Mouse (Mus musculus): ENCODE measurements around the gene Lipe.
"Not testable (repeated sequence)": the region's sequence is repeated elsewhere in the genome, so short reads cannot be mapped to it uniquely, and the experiment has no call there.

The Lipe gene

DNA sequence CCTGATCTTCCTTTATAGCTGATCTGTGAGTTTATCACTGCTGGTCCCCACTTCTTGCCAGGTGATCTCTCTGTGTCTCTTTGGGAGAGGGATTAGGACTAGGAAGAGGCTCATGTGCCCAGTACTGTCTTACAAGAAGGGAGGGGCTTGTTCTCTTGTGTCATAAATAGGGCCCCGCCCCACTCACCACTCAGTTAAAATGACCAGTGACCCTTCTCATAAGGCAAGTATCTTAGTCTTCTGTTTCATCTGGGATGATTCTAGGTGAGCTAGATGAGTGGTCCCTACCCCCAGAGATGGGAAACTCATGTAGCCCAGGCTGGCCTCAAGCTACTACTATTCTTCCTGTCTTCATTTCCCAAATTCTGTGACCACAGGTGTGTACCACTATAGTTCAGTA lies at the start of gene Lipe:
Lipe (minus strand) TSS at position 101 of the 400 bp plus-strand sequence.
- no peak for DNase-seq (ENCODE audit: low spot score)

DNA sequence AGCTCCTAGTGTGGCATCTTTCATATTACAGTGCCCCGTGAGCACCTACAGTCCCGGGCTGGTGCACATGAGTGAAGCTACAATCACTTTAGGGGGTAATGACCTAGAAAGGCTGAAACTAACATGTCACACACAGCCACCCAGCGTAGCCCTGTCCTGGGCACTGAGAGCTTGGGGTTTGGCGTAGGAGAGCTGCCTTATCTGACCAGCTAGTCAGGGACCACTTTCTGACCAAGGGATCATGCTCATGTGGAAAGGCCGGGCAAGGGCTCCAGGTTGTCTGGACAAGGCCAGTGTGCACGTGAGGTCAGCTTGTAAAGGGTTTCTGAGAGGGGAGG lies 42.3 kb upstream of the Lipe start:
- DNase-seq (ENCODE audit: low spot score): no peak

DNA sequence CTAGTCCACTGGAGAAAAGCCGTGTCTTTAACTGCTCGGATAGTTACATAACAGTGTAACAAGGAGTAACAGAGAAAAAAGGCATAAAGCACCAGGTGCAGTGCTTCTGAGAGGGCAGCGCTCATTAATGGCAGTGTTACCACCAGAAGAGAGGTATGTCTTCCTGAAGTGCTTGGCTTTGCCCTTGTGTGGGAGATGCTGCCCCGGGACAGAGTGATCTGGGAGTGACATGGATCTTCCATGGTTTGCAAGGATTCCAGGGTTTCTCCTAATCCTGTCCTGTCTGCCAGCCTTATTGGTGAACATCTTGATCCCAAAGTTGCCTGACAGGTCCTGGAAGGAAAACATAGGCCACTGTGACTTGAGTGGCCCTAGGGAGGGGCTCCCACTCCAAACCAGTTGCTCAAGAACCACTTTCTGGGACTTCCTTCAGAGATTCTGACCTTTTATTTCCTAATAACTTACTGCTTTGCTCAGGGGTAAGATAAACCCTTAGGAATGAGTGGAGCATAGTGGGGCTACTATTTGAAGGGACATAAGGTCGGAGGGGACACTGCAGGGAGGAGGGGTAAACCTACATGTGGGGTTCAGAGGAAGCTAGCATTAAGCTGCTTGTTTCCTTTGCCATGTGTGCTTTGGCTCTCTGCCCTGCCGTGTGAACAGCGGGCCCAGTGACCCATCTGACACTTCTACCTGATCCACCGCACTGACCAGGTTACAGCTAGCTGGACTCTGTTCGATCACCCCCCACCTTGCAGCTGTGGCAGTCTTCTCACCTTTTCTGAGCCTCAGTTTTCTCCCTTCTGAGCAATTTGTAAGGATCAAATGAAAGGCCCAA lies 41.7 kb upstream of the Lipe start:
- DNase-seq (ENCODE audit: low spot score): peak; percentile 46

DNA sequence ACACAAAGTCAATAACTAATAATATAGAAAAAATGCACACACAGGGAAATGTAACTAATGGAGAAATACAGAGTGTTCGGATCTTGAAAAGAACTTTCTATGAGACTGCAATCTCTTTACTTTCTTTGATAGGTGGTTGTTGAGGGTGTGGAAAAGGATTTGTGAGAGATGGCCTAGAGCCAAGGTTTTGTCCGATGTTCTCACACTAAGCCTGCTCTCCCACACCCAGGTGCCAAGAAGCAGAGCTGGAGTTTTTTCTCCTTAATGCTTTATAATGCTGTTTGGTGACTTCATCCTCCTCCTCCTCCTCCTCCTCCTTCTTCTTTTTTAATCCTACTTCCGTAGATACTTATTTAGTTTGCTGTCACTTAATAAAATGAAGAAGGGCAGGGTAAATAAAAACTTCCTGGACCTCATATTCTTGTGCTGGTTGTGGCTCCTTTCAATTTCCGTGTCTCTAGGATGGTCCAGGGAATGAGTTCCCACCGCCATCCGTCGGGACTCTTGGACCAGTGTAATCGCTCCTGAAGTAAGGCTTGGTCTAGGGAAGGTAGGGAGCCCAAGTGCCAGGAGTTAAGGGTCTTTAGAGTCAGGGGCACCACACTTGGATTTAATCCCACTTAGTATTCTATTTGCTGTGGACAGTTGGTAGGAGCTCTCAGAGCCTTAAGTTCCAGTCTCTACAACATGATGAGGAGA lies 40.8 kb upstream of the Lipe start:
- DNase-seq (ENCODE audit: low spot score): no peak

DNA sequence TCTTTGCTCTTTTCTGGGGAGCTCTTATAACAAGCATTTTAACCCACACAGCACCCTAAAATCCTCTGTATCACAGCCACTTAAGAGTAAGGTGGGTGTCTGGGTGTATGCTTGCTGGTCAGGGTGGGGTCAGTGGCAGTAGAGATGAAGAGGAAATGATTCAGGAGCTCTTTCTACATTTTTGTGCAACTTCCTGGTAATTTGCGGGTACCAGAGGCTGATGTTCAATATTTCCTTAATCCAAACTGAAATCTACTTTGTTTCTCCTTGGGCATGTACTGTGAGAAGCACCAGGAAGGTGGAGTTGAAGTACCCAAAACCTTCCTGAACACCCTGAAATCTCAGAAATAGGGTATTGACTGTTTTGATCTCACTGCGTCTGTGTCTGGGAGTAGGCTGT lies 38.2 kb upstream of the Lipe start:
- DNase-seq (ENCODE audit: low spot score): no peak

DNA sequence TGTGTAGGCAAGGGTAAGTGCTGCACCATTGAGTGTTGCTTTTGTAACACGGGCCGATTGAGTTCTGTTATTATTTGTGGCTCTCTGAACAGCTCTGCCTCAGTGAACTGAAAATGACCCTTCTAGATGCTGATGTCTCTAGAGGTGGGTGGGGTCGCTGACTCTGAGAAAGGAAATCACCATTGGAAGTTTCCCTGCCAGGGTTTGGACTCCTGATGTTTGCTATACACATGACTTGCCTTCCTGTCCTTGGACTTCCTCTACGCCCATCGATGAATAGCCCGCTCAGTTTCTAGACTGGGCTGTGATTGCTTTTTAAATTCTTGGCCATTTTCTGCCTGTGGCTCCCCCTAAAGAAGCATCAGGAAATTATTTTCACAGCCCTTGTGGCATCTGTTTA lies 37.7 kb upstream of the Lipe start:
- DNase-seq (ENCODE audit: low spot score): no peak

DNA sequence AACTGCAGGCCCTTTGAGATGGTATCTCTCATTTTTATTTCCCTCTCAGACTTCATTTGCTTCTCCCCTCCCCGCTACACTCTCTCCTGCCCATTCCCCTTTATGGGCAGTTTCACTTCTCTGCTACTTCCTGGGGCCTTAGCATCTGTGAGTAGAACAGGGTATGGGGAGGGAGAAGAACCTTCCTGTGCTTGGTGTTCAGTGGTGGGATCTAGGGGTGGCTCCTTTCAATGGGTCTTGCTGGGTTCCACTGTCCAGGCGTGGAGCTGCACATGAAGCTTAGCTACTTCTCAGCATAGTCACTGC lies 37.0 kb upstream of the Lipe start:
- no peak for DNase-seq (ENCODE audit: low spot score)

DNA sequence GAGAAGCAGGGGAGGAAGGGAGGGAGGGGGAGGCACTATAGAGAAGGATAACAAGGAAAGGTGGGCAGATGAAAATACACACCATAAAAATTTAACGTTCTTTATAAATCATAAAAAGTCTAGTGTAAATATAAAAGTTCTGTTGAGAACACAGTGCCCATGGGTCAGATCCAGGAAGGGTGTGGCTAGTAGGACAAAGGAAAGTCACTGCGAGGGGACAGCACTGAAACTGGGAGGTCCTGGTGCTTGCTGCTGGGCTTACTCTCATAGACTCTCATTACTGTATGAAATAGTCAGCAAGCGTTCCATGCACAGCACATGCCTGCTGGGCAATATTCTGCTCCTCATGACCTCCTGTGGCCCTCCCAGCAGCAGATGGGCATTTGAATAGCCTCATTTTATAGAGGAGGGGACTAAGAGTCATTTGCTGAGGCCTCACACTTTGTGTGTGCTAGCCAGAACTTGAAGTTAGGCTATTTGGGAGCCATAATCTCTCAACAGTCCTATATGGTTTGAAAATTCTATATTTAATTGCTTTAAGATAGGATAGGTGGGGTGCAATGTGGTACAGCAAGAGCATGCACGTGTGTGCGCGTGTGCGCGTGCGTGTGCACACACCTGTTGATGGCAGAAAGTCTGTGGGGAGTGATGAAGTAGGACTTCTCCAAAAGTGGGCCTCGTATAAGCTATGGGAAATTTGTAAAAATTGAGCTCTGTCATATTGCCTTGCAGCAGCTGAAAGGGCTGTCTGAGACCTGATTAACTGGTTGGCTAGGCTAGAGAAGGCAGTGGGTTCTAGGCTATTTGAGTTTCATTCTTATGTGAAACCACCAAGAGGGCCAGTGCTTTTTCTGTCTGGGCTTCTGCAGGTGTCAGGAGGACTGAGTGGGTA lies 36.4 kb upstream of the Lipe start:
- DNase-seq (ENCODE audit: low spot score): no peak

DNA sequence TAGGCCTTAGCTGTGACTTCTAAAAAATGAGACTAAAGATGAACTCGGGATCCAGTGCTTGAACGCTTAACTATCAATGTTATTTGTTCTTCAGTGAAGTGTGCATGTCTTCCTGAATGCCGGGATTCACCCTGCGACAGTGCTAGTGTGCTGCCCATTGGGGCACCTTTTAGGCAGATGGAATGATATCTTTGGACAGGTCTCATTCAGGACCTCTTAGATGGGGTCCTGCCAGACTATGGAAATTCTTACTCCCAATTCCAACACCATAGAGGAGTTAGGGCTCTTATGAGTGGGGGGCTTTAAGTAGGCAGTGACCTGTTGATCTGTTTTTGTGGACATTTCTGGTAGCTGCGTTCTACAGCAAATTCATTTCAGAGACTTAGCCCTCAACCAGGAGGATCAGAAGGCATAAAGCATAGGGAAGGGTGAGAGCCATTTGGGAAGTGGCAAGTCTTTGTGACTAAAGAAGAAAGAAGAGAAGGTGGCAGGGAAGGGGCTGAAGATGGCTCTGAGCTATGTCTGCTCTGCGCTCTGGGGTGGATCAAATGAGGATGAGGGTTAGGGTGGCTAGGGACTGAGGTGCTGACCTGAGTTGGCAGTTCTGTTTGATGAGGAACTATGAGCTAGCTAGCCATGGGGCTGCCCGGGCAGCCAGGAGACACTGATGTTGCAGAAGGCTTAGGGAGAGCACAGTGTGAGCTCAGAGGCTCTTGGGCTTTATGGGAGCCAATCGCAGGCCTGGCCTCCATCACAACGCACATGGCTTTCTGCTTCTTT lies 35.5 kb upstream of the Lipe start:
- no peak for DNase-seq (ENCODE audit: low spot score)

DNA sequence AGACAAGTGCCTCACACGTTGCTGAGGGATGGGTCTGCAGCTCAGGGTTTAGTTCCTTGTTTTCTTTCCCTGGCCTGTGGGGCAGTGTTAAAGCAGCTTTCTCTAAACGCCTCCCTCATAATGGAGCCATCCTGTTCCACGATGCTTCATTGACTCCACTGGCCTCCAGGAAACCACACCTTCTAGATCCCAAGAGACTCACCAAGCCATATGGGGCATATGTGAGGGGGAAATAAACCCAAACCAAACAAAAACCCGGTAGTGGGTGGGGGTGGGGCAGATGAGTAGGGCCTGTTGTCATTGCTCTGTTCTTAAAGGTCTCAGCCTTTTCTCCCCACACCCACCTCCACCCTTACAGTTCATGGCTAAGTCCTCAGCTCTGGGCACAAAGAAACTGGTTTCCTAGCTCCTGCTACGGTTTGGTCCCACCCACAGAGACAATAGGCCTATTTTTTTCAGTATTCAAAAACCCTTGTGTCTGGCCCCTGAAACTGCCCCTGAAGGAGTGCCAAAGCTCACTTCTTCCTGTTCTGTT lies 34.6 kb upstream of the Lipe start:
- DNase-seq (ENCODE audit: low spot score): no peak

DNA sequence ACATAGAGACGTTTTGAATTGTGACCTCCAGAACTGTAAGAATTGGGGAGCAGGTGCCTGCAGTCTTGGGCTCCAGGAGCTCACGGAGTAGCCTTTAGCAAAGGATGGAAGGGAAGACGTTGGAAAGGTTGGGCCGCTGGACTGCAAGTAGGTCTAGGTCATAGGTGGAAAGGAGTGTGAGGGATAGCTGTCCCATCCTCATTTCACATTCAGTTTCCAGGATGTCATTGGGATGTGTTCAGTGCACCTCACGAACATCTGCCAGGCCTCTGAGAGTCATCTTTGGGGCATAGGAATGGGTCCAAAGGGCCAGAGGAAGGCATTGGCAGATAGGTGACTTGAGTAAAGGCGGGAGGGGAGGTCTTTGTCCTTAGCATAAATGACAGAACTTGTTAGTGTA lies 33.9 kb upstream of the Lipe start:
- no peak for DNase-seq (ENCODE audit: low spot score)

DNA sequence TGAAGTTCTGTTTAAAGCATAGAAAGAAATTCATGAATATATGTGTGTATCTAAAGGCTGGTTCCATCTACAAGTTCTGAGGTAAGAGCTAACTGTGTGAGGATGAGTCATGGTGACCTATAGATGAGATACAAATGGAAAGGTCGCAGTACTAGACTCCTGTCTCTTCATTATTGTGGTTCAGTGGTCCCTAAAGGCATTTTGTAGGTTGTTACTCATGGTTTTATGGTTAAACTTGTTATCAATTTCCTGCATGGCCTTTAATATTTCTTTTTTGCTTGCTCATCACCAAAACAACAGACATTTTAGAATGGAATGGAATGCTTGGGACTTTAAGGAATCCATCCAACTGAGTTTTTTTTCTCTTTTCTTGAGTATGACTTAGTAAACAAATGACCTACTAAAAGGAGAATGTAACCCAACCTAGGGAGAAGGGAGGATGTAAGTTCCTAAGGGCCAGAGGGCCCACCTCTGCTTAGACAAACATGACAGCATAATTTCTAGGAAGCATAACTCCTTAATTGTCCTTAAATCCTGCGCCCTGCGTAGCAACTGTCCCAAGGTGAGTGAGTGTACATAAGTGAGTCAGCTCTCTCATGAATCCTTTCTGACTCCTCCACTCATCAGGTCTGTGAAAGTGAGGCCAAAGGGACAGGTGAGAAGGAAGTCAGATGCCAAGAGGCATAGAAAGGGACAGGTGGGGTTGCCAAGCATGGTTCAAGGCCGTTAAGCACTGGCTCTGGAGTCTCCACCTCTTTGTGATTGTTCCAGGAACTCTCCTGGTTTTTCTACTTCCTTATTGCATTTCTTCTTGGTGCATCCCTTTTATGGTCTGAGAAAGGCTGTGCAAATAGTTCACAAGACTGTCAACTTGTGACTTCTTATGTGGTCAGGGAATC lies 31.6 kb upstream of the Lipe start:
- DNase-seq (ENCODE audit: low spot score): no peak

DNA sequence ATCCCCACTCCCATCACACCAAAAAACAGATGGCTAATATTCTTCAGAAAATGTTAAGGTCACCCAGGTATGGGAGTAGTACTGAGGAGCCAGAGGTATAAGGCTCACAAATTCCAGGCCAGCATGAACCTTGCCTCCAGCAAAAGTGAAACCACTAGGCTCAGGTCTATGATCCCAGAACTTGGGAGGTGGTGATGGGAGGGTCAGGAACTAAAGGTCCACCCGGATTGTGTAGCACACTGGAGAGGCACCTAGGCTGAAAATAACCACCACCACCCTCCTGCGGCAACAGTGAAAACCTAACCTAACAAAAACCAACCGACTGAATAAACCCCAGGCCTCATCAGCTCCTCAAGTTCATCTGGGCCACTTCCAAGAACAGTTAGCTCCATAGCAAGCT lies 29.8 kb upstream of the Lipe start:
- DNase-seq (ENCODE audit: low spot score): no peak

DNA sequence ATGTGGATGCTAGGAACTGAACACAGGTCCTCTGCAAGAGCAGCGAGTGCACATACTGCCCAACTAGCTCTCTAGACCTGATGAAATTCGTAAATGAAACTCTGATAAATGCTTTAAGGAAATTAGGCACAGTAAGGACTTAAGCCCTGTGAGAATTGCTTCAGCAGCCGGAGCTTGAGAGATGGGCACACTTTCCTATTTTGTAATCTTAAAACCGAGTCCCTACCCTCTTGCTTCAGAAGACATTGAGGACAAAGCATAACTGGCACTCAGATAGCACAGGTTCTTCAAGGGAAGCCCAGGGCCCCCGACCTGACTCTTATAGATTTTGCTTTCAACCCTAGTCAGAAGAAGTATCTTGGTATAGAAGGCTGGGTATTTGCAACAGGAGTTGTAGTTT lies 28.6 kb upstream of the Lipe start:
- DNase-seq (ENCODE audit: low spot score): no peak

DNA sequence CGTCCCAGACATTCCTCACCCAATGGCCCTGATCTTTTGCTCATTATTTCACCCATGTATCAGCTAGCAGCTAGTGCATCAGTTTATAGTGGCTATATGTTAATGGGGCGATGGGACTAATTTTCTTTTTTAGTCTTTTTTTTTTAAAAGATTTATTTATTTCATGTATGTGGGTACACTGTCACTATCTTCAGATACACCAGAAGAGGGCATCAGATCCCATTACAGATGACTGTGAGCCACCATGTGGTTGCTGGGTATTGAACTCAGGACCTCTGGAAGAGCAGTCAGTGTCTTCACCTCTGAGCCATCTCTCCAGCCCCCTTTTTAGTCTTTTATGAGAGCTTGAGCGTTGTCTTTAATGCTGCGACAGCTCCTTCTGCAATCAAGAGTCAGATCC lies 27.9 kb upstream of the Lipe start:
- DNase-seq (ENCODE audit: low spot score): not testable (repeated sequence)

DNA sequence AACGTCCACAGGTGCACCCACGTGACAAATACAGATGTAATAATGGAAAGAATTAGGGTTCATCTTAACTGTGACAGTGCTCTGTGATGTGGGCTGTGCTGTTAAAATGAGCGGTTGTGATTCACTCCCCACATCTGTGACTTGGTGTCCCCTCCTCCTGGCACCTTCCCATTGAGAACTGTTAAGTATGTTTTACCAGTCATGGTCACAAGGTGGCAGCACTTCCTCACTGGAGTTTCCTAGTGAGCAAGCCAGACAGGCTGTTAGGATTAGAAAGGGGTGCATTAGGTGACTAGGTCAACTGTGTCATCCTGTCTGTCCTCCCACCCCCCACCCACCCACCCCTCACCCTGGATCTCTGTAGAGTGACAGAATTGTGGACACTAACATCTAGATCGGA lies 25.9 kb upstream of the Lipe start:
- DNase-seq (ENCODE audit: low spot score): peak; percentile 88

DNA sequence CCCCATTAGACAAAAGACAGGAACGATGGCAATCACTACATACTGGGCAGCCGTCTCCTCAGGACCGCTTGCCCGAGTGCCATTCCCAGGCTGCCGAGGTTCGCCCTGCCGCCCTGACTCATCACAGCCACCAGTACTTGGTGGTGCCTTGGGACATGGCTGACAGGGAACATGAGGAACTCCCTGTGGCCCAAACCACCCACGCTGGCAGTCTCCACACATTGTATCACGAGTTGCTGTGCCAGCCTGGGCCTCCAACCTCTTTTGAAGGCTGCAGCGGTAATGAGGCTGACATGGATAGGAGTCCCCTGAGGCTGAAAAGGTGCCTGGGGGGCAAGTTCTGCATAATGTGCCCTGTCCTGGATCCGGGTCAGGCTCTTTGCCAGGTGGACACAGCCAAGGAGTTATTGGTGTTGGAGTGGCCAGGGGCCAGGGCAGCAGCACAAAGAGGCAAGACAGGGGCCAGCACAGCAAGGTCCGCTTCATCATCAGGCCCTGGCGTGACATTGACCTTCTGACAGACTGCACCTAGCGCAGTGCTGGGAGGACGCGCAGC lies 23.9 kb upstream of the Lipe start:
- no peak for DNase-seq (ENCODE audit: low spot score)

DNA sequence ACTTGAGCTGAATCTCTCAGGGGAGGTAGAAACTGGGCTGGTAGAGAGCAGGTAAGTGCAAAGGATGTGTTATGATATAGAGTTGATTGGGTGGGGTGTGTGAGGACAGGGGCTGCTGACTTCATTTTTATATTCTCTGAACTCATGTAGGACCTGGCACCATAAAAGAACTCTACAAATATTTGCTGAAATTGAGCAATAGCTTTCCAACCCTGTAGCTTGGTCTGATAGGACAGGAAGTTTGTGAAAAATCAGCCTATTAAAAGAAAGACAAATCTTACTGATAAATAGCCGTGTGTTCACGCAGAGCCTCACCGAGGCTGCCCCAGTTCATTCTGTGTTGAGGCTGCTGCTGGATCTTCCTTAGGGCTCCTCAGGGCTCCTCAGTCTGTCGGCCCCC lies 21.4 kb upstream of the Lipe start:
- no peak for DNase-seq (ENCODE audit: low spot score)

DNA sequence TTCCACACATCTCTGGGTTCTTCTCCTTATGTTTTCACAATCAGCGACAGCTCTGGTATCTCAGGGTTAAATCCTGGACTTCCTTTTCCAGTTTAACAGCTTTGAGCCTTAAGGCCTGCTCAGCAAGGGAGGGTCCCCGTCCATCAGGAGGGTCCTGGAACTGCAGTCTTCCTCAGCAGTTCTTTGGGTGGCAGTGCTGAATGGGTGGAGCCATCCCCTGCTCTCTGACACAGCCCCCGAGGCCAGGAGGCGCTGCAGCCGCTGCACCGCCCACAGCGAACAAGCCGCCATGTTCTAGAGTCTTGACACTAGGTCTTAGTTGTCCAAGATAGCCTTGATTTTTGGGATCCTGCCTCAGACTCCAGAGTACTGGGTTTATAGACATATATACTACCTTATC lies 21.0 kb upstream of the Lipe start:
- DNase-seq (ENCODE audit: low spot score): no peak

DNA sequence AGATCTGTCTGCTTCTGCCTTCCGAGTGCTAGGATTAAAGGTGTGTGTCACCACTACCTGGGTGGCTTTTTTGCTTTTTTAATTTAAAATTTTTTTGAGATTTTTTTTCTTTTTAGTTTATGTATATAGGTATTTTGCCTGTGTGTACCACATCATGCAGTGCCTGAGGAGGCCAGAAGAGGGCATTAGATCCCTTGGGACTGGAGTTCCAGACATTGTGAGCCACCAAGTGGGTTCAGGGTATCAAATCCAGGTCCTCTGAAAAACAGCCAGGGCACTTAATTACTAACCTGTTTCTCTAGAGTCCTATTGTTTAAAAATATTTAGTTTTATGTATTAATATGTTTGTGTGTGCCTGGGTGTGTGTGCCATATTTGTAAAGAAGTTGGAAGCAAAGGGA lies 19.1 kb upstream of the Lipe start:
- no peak for DNase-seq (ENCODE audit: low spot score)
